Mouse (Mus musculus) heart, embryonic 15.5 days (tissue): ENCODE measurements around the gene Klhdc7b. TPM values are rescaled to one million over a fixed set of nuclear protein-coding genes. Genes with fewer than 3 reads are reported as not detected.
A peak's percentile ranks its signal among the peaks of the same experiment; 100 is the strongest.

Experiments
- ATAC-seq: fragments of 200-750 bp; cut with Nextera tagmentation; replicated peaks from 2 replicates; pipeline ENCODE4 v1.8.0; 2017; ENCODE audit warnings: low read depth, moderate TSS enrichment; ENCODE audit not compliant: insufficient number of reproducible peaks, insufficient read depth, low FRiP score
- H3K27ac ChIP-seq: fragments of 300-500 bp; sonication (generic); 2 replicates; pipeline ENCODE4 v1.5.1; 2015; ENCODE audit warnings: mild to moderate bottlenecking, inconsistent platforms
- H3K27me3 ChIP-seq: fragments of 300-500 bp; sonication (generic); 2 replicates; pipeline ENCODE4 v1.6.1; 2015; ENCODE audit warnings: inconsistent platforms
- H3K36me3 ChIP-seq: fragments of 300-500 bp; sonication (generic); 2 replicates; pipeline ENCODE4 v1.6.1; 2015; ENCODE audit warnings: mild to moderate bottlenecking, inconsistent platforms
- H3K4me1 ChIP-seq: fragments of 300-500 bp; sonication (generic); replicated peaks from 2 replicates; pipeline ENCODE4 v1.6.1; 2015; ENCODE audit warnings: inconsistent platforms
- H3K4me2 ChIP-seq: fragments of 300-500 bp; sonication (generic); 2 replicates; pipeline ENCODE4 v1.6.1; 2015; ENCODE audit warnings: inconsistent platforms, mild to moderate bottlenecking, moderate library complexity
- H3K4me3 ChIP-seq: fragments of 300-500 bp; sonication (generic); 2 replicates; pipeline ENCODE4 v1.5.1; 2015; ENCODE audit warnings: mild to moderate bottlenecking, inconsistent platforms
- H3K9ac ChIP-seq: fragments of 300-500 bp; sonication (generic); 2 replicates; pipeline ENCODE4 v1.6.1; 2015; ENCODE audit warnings: mild to moderate bottlenecking, inconsistent platforms
- H3K9me3 ChIP-seq: fragments of 300-500 bp; sonication (generic); replicated peaks from 2 replicates; pipeline ENCODE4 v1.6.1; 2016; ENCODE audit warnings: inconsistent platforms
- WGBS: fragments of 180-500 bp; shearing (Covaris S2); methylation state at CpG from one replicate; pipeline ENCODE4 v1.1.7; 2015; ENCODE audit warnings: mixed read lengths; 5-methylcytosine and 5-hydroxymethylcytosine counted together
- polyA plus RNA-seq: library from polyadenylated mRNA; unstranded; fragments of >200 nt; fragmentation: Nextera tagmentation; extraction: Ambion mirVana; gene quantifications from 2 replicates; pipeline ENCODE4 v1.2.1, GENCODE M21; 2015

Klhdc7b gene
- polyA plus RNA-seq, 1 experiment from 2014 or later: not detected

DNA sequence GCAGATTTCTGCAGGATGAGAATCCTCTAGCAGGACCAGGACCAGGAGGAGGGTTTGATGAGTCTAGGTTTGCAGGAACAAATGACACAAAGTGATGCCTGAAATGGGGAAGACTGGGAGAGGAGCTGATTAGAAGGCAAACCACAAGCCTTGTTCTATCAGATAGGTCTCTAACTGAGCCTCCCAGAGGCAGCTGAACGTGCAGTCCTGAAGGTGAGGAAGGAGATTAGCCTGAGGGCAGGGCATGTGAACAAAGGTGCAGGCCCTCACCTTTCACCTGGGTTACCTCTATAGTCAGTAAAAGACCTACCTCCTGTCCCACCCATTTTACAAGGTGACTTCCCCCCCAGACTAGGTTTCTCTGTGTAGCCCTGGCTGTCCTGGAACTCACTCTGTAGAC, 15.0 kb downstream of the Klhdc7b start:
- Histone ChIP-seq H3K4me3 (no peak overlapping the region), H3K4me1 (no peaks in the 10 kb centered on the region), H3K9ac (no peak overlapping the region), H3K36me3 (no peaks in the 10 kb centered on the region), H3K27me3 (no peaks in the 10 kb centered on the region), H3K9me3 (no peaks in the 10 kb centered on the region), H3K4me2 (no peak overlapping the region), H3K27ac (no peak overlapping the region)
- no peak for ATAC-seq
- WGBS: 65% methylated on average over 1 of the region's 1 CpGs

DNA sequence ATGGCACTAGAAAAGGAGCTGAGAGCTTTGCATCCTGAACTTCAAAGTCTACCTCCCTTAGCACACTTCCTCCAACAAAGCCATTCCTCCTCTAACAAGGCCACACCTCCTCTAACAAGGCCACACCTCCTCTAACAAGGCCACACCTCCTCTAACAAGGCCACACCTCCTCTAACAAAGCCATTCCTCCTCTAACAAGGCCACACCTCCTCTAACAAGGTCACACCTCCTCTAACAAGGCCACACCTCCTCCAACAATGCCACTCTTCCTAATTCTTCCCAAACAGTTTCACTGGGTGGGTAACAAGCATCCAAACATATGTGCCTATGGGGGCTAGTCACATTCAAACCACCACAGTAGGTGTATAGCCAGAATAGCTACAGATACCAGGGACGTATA, 17.8 kb downstream of the Klhdc7b start:
- WGBS: 79% methylated on average over 1 of the region's 1 CpGs
- H3K4me3 ChIP-seq: no peak overlapping the region
- no peak overlapping the region for H3K27ac ChIP-seq

DNA sequence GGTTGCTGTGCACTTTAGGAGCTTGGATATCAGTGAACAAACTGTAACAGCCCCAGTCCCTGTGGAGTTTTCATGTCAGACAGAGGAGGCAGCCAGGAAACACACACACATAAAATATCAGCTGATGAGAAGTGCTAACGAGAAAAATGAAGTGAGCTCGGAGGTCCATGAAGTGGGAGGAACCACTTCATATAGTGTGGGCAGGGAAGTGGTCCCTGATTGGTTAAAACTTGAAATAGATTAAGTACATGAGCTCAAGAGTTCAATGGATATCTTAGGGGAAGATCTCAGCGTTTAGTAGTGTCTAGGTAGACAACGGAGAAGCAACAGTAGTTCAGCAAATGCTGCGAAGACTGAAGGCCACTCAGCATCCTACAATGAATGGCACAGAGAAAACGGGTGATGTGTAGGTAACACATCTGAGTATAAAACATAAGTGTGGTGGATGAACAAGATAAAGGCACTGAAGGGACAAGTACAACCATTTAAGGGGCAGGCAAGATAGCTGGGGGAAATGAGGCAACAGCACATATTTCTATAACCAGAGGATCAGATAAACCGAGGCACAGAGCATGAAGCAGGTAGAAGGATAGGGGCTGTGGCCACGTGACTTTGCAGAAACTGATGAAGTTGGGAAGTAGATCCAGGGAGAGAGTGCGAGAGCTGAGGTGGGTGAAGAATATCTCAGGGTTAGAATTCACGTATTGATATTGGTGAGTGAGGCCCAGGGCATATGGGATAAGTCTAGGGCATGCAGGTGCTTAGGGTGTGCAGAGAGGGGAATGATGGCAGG, 20.3 kb downstream of the Klhdc7b start:
- 74% methylated on average over 10 of the region's 10 CpGs for WGBS
- Histone ChIP-seq H3K36me3 (no peaks in the 10 kb centered on the region), H3K4me2 (no peak overlapping the region), H3K27me3 (no peaks in the 10 kb centered on the region), H3K9me3 (peaks cover 10% of the 10 kb centered on the region; the same call in 1 of the 2 replicates), H3K4me3 (no peak overlapping the region), H3K9ac (no peak overlapping the region), H3K4me1 (no peaks in the 10 kb centered on the region), H3K27ac (no peak overlapping the region)
- ATAC-seq: no peak

More for the DNA sequence above, 17.8 kb downstream of the Klhdc7b start:
- Histone ChIP-seq H3K4me1 (no peaks in the 10 kb centered on the region), H3K4me2 (no peak overlapping the region), H3K9me3 (peaks cover 4% of the 10 kb centered on the region; the same call in 1 of the 2 replicates), H3K36me3 (no peaks in the 10 kb centered on the region), H3K27me3 (no peaks in the 10 kb centered on the region), H3K9ac (no peak overlapping the region)
- no peak for ATAC-seq

DNA sequence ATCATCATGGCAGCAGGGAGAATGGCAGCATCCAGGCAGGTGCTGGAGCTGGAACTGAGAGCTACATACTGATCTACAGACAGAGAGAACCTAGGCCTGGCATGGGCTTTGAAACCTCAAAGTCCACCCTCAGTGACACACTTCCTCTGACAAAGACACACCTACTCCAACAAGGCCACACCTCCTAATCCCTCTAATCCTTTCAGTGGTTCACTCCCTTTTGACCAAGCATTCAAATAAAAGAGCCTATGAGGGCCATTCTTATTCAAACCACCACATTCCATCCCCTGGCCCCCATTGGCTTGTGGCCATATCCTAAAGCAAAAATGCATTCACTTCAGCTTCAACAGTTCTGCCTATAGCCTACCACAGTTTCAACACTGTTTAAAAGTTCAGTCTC, 22.0 kb downstream of the Klhdc7b start:
- peaks cover 10% of the 10 kb centered on the region; the same call in 1 of the 2 replicates for H3K9me3 ChIP-seq
- H3K4me2 ChIP-seq: no peak overlapping the region
- H3K27me3 ChIP-seq: no peaks in the 10 kb centered on the region
- H3K4me1 ChIP-seq: no peaks in the 10 kb centered on the region
- no peaks in the 10 kb centered on the region for H3K36me3 ChIP-seq
- no peak for ATAC-seq
- no peak overlapping the region for H3K9ac ChIP-seq
- no peak overlapping the region for H3K27ac ChIP-seq
- no peak overlapping the region for H3K4me3 ChIP-seq

DNA sequence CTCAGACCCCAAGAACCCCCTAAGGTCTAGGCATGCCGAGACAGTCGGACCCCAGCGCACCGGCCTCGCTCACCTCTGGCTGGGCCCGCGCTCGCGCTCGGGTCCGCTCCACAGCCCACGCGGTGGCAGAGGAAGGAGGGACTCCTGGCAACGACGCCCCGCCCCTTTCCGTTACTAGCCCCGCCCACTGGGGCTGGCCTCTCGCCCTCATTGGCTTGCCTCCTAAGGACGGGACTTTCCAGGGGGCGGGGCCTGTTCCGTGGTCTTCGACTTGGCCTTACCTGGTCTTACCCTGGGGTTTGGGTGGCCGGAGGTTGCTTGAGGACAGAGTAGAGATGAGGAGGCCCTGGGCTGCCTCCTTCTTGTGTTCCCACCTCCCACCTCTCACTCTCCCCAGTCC, 25.4 kb downstream of the Klhdc7b start, which contains the start of gene Syce3:
TSS of gene Syce3 (minus strand) at position 386 of the 400 bp plus-strand sequence.
- WGBS: 76% methylated on average over 24 of the region's 24 CpGs
- Histone ChIP-seq H3K9ac (no peak within 1 kb of the TSS), H3K27me3 (no peaks in the 10 kb centered on the region), H3K4me2 (no peak within 1 kb of the TSS), H3K4me3 (no peak within 1 kb of the TSS), H3K36me3 (no peaks in the 10 kb centered on the region), H3K27ac (no peak within 1 kb of the TSS), H3K9me3 (peaks cover 10% of the 10 kb centered on the region; the same call in 1 of the 2 replicates), H3K4me1 (peaks cover 2% of the 10 kb centered on the region; the same call in 1 of the 2 replicates)
- ATAC-seq: no peak; the same call in 1 of the 2 replicates

DNA sequence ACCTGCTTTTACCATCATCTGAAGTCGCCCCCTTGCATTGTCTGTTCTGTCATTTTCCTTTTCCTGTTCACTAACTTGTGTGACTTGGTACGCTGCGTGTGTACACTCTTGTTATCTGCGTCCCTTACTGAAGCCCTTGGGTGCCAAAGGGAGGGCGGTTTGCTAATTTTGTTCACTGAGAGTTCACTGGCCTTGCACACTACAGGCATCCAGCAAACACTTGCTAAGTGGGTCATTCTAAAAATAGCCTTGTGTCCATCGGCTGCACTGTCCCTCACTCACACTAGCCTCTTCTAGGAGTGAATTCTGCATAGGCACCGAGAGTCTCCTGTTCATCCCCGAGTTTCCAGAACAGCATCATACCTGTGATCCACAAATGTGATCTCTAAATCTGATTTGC, 30.6 kb downstream of the Klhdc7b start:
- H3K9ac ChIP-seq: no peak overlapping the region
- H3K4me2 ChIP-seq: peak overlapping the region; percentile 26; the same call in 1 of the 2 replicates
- H3K9me3 ChIP-seq: no peaks in the 10 kb centered on the region
- peaks cover 22% of the 10 kb centered on the region for H3K4me1 ChIP-seq
- 42% methylated on average over 8 of the region's 8 CpGs for WGBS
- H3K27ac ChIP-seq: peak overlapping the region; percentile 83
- no peak overlapping the region for H3K4me3 ChIP-seq
- no peaks in the 10 kb centered on the region for H3K27me3 ChIP-seq
- peak; percentile 48; the same call in 1 of the 2 replicates for ATAC-seq
- peaks cover 38% of the 10 kb centered on the region for H3K36me3 ChIP-seq

DNA sequence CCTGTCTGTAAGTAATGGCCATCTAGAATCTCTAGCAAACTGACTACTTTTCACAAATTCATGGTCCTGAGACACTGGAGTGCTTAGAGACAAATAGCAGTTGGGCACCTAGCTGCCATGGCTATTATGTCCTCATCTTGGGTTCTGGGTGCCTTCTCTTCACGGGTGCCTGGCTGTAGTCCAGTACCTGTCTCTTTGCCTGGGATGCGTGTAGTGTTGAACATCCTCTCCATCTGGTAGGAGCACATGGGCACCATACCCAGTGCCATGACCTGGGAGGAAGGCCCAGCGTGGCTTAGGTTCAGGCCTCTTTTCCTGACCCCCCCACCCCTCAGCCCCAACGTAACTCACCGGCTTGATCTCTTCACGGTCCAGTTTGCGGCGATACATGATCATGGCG, 37.2 kb downstream of the Klhdc7b start:
- peaks cover 38% of the 10 kb centered on the region for H3K4me1 ChIP-seq
- H3K4me2 ChIP-seq: no peak overlapping the region
- H3K4me3 ChIP-seq: no peak overlapping the region
- H3K27ac ChIP-seq: no peak overlapping the region
- ATAC-seq: no peak
- 92% methylated on average over 9 of the region's 9 CpGs for WGBS
- H3K9ac ChIP-seq: no peak overlapping the region
- no peaks in the 10 kb centered on the region for H3K27me3 ChIP-seq
- H3K36me3 ChIP-seq: peaks cover 59% of the 10 kb centered on the region
- H3K9me3 ChIP-seq: no peaks in the 10 kb centered on the region

DNA sequence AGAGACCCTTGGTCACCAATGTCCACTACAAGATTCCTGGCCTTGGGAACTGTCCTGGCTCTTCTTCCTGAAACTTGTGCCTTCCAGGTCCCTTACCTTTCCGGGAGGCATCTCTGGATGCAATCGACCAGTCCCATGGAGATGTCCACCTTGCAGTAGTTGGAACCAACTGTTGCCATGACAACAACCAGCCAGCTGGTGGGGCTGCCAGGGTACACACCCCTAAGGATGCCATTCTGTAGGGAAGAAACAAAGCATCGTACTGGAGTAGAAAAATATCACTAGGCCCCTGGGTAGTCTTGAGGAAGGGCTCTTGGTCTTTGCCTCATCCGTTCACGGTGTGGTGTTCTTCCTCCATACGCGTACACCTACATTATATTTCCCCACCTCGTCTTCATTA, 39.9 kb downstream of the Klhdc7b start:
- Histone ChIP-seq H3K4me1 (peaks cover 46% of the 10 kb centered on the region), H3K9me3 (no peaks in the 10 kb centered on the region), H3K4me2 (peak overlapping the region; percentile 66), H3K4me3 (peak overlapping the region; percentile 59), H3K9ac (peak overlapping the region; percentile 76; the same call in 1 of the 2 replicates), H3K36me3 (peaks cover 41% of the 10 kb centered on the region), H3K27me3 (no peaks in the 10 kb centered on the region), H3K27ac (peak overlapping the region; percentile 98)
- ATAC-seq: no peak
- 78% methylated on average over 8 of the region's 8 CpGs for WGBS

DNA sequence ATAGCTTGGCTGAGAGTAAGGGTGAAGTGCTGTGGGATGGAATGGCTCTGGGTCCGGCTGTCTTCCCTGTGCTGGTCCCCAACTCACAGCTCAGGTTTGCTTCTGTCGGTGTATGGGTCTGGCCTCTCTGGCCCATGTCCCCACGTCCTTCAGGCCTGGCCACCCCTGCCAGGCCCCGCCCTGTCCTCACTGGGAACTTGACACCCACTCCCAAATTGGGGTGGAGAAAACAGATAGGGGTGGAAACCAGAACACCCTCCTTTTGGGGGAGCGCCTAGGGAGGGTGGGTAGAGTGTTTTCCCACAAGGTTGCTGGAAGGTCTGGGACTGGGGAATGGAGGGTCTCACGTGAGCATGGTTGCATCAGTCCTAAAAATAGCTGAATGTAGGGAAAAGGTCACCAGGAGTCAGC, 41.0 kb downstream of the Klhdc7b start, which contains the start of gene Cpt1b:
TSS of gene Cpt1b (minus strand) at position 153 of the 411 bp plus-strand sequence.
- Histone ChIP-seq H3K9ac (peak within 1 kb of the TSS; percentile 76), H3K9me3 (no peaks in the 10 kb centered on the region), H3K4me2 (peak within 1 kb of the TSS; percentile 66), H3K4me1 (peaks cover 53% of the 10 kb centered on the region), H3K36me3 (peaks cover 30% of the 10 kb centered on the region; the same call in 1 of the 2 replicates), H3K27ac (peak within 1 kb of the TSS; percentile 98), H3K4me3 (peak within 1 kb of the TSS; percentile 59), H3K27me3 (no peaks in the 10 kb centered on the region)
- ATAC-seq: peak; percentile 81
- WGBS: 31% methylated on average over 6 of the region's 6 CpGs

DNA sequence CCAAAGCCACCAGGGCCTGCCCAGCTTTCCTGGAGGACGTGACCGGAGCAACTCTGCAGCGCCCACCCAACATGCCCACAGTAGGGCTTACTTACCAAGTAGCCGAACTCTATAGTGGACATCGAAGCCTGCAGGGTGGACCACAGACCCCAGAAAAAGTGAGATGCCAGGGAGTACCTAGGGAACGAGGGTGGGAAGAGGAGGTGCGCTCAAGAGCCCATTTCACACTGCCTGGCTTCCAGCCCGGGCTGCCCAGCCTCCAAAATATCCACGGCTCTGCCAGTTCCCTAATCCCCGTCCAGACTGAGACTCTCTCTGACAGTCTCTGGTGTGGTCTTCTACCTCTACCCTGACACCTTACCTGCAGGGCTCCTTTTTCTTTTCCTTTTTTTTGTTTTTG, 42.0 kb downstream of the Klhdc7b start:
- no peaks in the 10 kb centered on the region for H3K27me3 ChIP-seq
- H3K36me3 ChIP-seq: peaks cover 24% of the 10 kb centered on the region; the same call in 1 of the 2 replicates
- peak overlapping the region; percentile 98 for H3K27ac ChIP-seq
- H3K9ac ChIP-seq: peak overlapping the region; percentile 5; the same call in 1 of the 2 replicates
- no peaks in the 10 kb centered on the region for H3K9me3 ChIP-seq
- no peak for ATAC-seq
- H3K4me3 ChIP-seq: no peak overlapping the region
- H3K4me2 ChIP-seq: no peak overlapping the region
- peaks cover 57% of the 10 kb centered on the region for H3K4me1 ChIP-seq
- 65% methylated on average over 10 of the region's 10 CpGs for WGBS

DNA sequence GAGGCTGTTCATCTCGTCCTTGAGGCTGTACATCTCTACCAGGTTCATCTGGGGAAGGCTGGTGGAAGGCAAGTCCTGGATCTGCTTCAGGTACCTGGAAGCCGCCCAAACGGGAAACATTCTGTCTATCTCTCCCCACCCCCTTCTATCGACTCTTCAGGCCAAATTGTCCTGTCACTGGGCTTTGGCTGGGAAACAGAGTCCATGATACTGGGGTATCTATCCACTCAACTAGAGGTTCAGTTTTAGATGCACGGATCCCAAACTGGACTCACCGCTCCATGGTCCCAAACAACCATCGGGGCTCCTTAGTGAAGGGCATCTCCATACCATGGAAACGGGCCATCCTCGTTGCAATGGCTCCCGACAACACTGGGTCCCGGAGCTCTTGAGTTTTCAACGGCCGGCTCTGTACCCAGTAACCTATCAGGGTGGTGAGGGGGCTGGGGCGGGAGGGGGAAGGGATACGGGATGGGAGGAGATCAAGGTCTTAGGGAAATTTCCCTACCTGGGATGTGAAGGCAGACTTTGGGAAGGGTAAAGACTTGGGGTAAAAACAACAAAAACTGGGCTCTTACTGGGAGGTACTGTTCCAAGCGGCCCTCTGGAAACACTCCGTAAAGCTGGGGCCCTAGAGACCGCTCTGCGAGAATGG, 43.5 kb downstream of the Klhdc7b start:
- WGBS: 76% methylated on average over 19 of the region's 19 CpGs
- Histone ChIP-seq H3K9ac (peak overlapping the region; percentile 76), H3K4me3 (peak overlapping the region; percentile 85), H3K36me3 (peaks cover 13% of the 10 kb centered on the region; the same call in 1 of the 2 replicates), H3K9me3 (no peaks in the 10 kb centered on the region), H3K4me2 (peak overlapping the region; percentile 79), H3K27me3 (no peaks in the 10 kb centered on the region), H3K4me1 (peaks cover 51% of the 10 kb centered on the region), H3K27ac (peak overlapping the region; percentile 96)
- ATAC-seq: no peak
